ENCODE assay signal across 18 mouse cellular contexts in the genomic region with DNA sequence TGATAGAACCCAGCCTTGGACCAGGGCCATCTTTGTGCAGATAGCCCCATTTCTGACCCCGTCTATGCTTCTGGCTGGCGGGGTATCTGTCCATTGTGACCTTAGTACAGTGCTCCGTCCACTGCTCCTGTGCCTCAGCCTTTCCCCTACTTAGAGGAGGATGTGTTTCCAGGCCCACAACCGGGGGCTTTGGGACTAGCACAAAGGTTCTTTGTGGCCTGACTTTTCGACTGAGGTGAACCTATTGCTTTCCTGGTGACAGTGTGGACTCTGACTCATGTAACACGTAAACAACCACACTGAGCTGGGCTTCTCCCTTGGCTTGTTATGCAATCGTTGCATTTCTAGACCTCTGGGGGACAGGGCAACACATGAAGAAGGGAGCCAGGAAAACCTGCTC. TPM values are rescaled to one million over a fixed set of nuclear protein-coding genes. Genes with fewer than 3 reads are reported as not detected.
DNase-seq lines count a peak whose midpoint lies in the region; ATAC-seq and TF ChIP-seq lines count a peak whose summit lies in the region.
"Had no signal": no experiment of that assay in that cellular context is flagged by ENCODE, and none has a peak within 500 bp of the region (broad histone marks: within the 10 kb centered on the region; RNA-seq: fewer than 3 reads in every experiment).

No protein-coding gene starts in this region.

- intact Hi-C loops in left cerebral cortex, postnatal 10 days (cut with DNase I), result no loop called here

- H3K4me2 ChIP-seq in liver, postnatal 0 days (ENCODE audit: low read depth, low read length), result no peak overlapping the region
- H3K4me2 ChIP-seq in heart, embryonic 11.5 days, result no peak overlapping the region

- H3K27me3 ChIP-seq in liver, postnatal 0 days (ENCODE audit: insufficient read depth, low read length), result no peaks in the 10 kb centered on the region
- no peaks in the 10 kb centered on the region for H3K27me3 ChIP-seq in heart, embryonic 11.5 days (ENCODE audit: control insufficient read depth, insufficient read depth, low read length)

- H3K9ac ChIP-seq in liver, postnatal 0 days (replicated peaks), result no peak overlapping the region; the same call in 1 of the 2 replicates
- no peak overlapping the region for H3K9ac ChIP-seq in heart, embryonic 11.5 days (ENCODE audit: low read depth, low read length)

- WGBS in liver, postnatal 0 days (ENCODE audit: insufficient replicate concordance), result 58% methylated on average over 7 of the region's 7 CpGs
- WGBS in heart, embryonic 11.5 days (ENCODE audit: insufficient replicate concordance), result 83% methylated on average over 7 of the region's 7 CpGs

- no peak for TF ChIP-seq CTCF in liver, postnatal 0 days (IDR thresholded peaks at IDR 0.05; ENCODE audit: low read depth)

- no peaks in the 10 kb centered on the region for H3K36me3 ChIP-seq in liver, postnatal 0 days (replicated peaks; ENCODE audit: insufficient read depth, low read length)
- H3K36me3 ChIP-seq in heart, embryonic 11.5 days (ENCODE audit: control insufficient read depth, insufficient read depth, low read length), result no peaks in the 10 kb centered on the region

- peak; percentile 87 for ATAC-seq in liver, postnatal 0 days
- ATAC-seq in heart, embryonic 11.5 days (replicated peaks; ENCODE audit: insufficient number of reproducible peaks, low FRiP score, low TSS enrichment), result no peak

- H3K4me3 ChIP-seq in liver, postnatal 0 days (ENCODE audit: low read depth, low read length), result no peak overlapping the region
- no peak overlapping the region for H3K4me3 ChIP-seq in heart, embryonic 11.5 days (ENCODE audit: low read depth, low read length)

- peak overlapping the region; percentile 98 for H3K27ac ChIP-seq in liver, postnatal 0 days (ENCODE audit: low read depth)
- no peak overlapping the region for H3K27ac ChIP-seq in heart, embryonic 11.5 days (ENCODE audit: low read depth, low read length)
- H3K27ac ChIP-seq: macrophage had no signal

- no peaks in the 10 kb centered on the region for H3K9me3 ChIP-seq in liver, postnatal 0 days (ENCODE audit: low read length)
- no peaks in the 10 kb centered on the region for H3K9me3 ChIP-seq in heart, embryonic 11.5 days (replicated peaks; ENCODE audit: control insufficient read depth, low read length)

- TF ChIP-seq EP300 in liver, postnatal 0 days (IDR thresholded peaks at IDR 0.05; ENCODE audit: low read depth), result peak; percentile 88

- DNase-seq in lung, postnatal 25 days (ENCODE audit: low spot score), result peak; percentile 21
- no peak for DNase-seq in lung, postnatal 14 days
- DNase-seq in adipocyte (ENCODE audit: low spot score), result peak; percentile 69
- peak; percentile 91 for DNase-seq in kidney, adult 9 months
- DNase-seq in liver, postnatal 0 days, result peak; percentile 46
- no peak for DNase-seq in left cerebral cortex, postnatal 10 days (ENCODE audit: extremely low spot score in 1 of 2, low spot score in 2 of 2)
- DNase-seq: cerebellum, postnatal 14 days; gastrocnemius, postnatal 36 days; midbrain, embryonic 14.5 days had no signal

- H3K4me1 ChIP-seq in liver, postnatal 0 days (ENCODE audit: insufficient read depth), result peaks cover 9% of the 10 kb centered on the region
- no peaks in the 10 kb centered on the region for H3K4me1 ChIP-seq in heart, embryonic 11.5 days (ENCODE audit: control insufficient read depth, insufficient read depth, low read length)

RNA-seq across cellular contexts. Expression of gene Gm47289, which starts 5.8 kb away (rescaled TPM):
- not detected in 2 replicates for polyA plus RNA-seq in liver, postnatal 0 days (2015; fragmentation: Nextera tagmentation; extraction: Ambion mirVana)
- not detected for total RNA-seq in left cerebral cortex, postnatal 10 days (2021)
- polyA plus RNA-seq in heart, embryonic 11.5 days (2014; fragmentation: Nextera tagmentation; extraction: Ambion mirVana), result not detected in 2 replicates
- total RNA-seq: adrenal gland, postnatal 36 days; gastrocnemius, postnatal 36 days; layer of hippocampus, postnatal 25 days had no signal
- polyA plus RNA-seq: heart, embryonic 14.5 days; hindbrain, embryonic 11.5 days; intestine, embryonic 14.5 days; limb, embryonic 11.5 days; macrophage; midbrain, embryonic 14.5 days; stomach, embryonic 16.5 days had no signal

RNA-seq across cellular contexts. Expression of gene Acaa1b, which starts 7.8 kb away (rescaled TPM):
- 496 and 544 TPM in 2 replicates for polyA plus RNA-seq in liver, postnatal 0 days (2015; fragmentation: Nextera tagmentation; extraction: Ambion mirVana)
- 1 to 10 TPM; 2.2 to 3.3 TPM for total RNA-seq in left cerebral cortex, postnatal 10 days (2021)
- polyA plus RNA-seq in heart, embryonic 11.5 days (2014; fragmentation: Nextera tagmentation; extraction: Ambion mirVana), result 0.50 TPM in 1 of 2 replicates, not detected in the other
- polyA plus RNA-seq: macrophage had no signal

RNA-seq across cellular contexts. Expression of gene Slc22a13, which starts 44.2 kb away (rescaled TPM):
- not detected in 2 replicates for polyA plus RNA-seq in liver, postnatal 0 days (2015; fragmentation: Nextera tagmentation; extraction: Ambion mirVana)
- not detected for total RNA-seq in left cerebral cortex, postnatal 10 days (2021)
- polyA plus RNA-seq in heart, embryonic 11.5 days (2014; fragmentation: Nextera tagmentation; extraction: Ambion mirVana), result not detected in 2 replicates
- total RNA-seq: adrenal gland, postnatal 36 days; layer of hippocampus, postnatal 25 days had no signal
- polyA plus RNA-seq: heart, embryonic 14.5 days; hindbrain, embryonic 11.5 days; intestine, embryonic 14.5 days; limb, embryonic 11.5 days; macrophage; stomach, embryonic 16.5 days had no signal

Comparison
In these comparisons a context has a peak if more than half of its experiments do, and no peak if none do; other contexts are left out.
1. DNase-seq: peak in lung, postnatal 25 days (single experiment), adipocyte (single experiment), kidney, adult 9 months (single experiment) and liver, postnatal 0 days (single experiment); none in lung, postnatal 14 days (single experiment) and left cerebral cortex, postnatal 10 days (0 of 2).
2. RNA of gene Acaa1b, which starts 7.8 kb away (polyA plus RNA-seq): 496 to 544 TPM in liver, postnatal 0 days; 0.50 TPM in heart, embryonic 11.5 days; every median in the first group is over 100 times any median in the second.